Mouse (Mus musculus) forebrain, postnatal 0 days (tissue): ENCODE data around the gene Cyp2d10. TPM values are rescaled to one million over a fixed set of nuclear protein-coding genes. Genes with fewer than 3 reads are reported as not detected.
A peak's percentile ranks its signal among the peaks of the same experiment; 100 is the strongest.

Experiments
- ATAC-seq: fragments of 200-750 bp; cut with Nextera tagmentation; 2 replicates; pipeline ENCODE4 v1.8.0; 2017; ENCODE audit warnings: mild to moderate bottlenecking, moderate library complexity
- DNase-seq: peaks from one replicate; pipeline ENCODE4 v3.0.0-alpha.2; 2015
- H3K27ac ChIP-seq: fragments of 300-500 bp; sonication (generic); 2 replicates; pipeline ENCODE4 v1.5.1; 2014; ENCODE audit warnings: low read depth, mild to moderate bottlenecking, antibody characterized with exemption, low read length, moderate library complexity, mixed read lengths
- H3K27me3 ChIP-seq: fragments of 300-500 bp; sonication (generic); 2 replicates; pipeline ENCODE4 v1.6.1; 2014; ENCODE audit warnings: mild to moderate bottlenecking, low read length, mixed read lengths; ENCODE audit not compliant: insufficient read depth
- H3K36me3 ChIP-seq: fragments of 300-500 bp; sonication (generic); 2 replicates; pipeline ENCODE4 v1.6.1; 2014; ENCODE audit warnings: mild to moderate bottlenecking, moderate library complexity; ENCODE audit not compliant: insufficient read depth
- H3K4me1 ChIP-seq: fragments of 300-500 bp; sonication (generic); 2 replicates; pipeline ENCODE4 v1.6.1; 2014; ENCODE audit warnings: antibody characterized with exemption; ENCODE audit not compliant: insufficient read depth
- H3K4me2 ChIP-seq: fragments of 300-500 bp; sonication (generic); 2 replicates; pipeline ENCODE4 v1.6.1; 2014; ENCODE audit warnings: low read depth, mild to moderate bottlenecking, moderate library complexity
- H3K4me3 ChIP-seq: fragments of 300-500 bp; sonication (generic); 2 replicates; pipeline ENCODE4 v1.5.1; 2014; ENCODE audit warnings: low read depth, low read length, mixed read lengths
- H3K9ac ChIP-seq: fragments of 300-500 bp; sonication (generic); 2 replicates; pipeline ENCODE4 v1.6.1; 2014; ENCODE audit warnings: mild to moderate bottlenecking
- H3K9me3 ChIP-seq: fragments of 300-500 bp; sonication (generic); 2 replicates; pipeline ENCODE4 v1.6.1; 2016; ENCODE audit warnings: low read length
- CTCF ChIP-seq: sonication (generic); IDR thresholded peaks from 2 replicates; pipeline ENCODE4 v1.5.1; 2016; ENCODE audit warnings: antibody characterized with exemption, control low read depth, low read depth
- WGBS: fragments of 180-500 bp; shearing (Covaris S2); extraction: QIAGEN DNeasy Blood & Tissue Kit; methylation state at CpG from one replicate; pipeline ENCODE4 v1.1.7; 2014; 5-methylcytosine and 5-hydroxymethylcytosine counted together
- microRNA-seq, 2 experiments: library from miRNA; unstranded; fragments of <30 nt; microRNA quantifications; one replicate each; pipeline ENCODE4; 2016
- polyA plus RNA-seq: library from polyadenylated mRNA; unstranded; fragments of >200 nt; fragmentation: Nextera tagmentation; extraction: Ambion mirVana; gene quantifications from 2 replicates; pipeline ENCODE4 v1.2.1, GENCODE M21; 2015
- total RNA-seq: library from RNA; depleted of rRNA; stranded (reverse); fragments of >200 nt; gene quantifications from 2 replicates; pipeline ENCODE4 v1.2.3, GENCODE M21; 2014; rRNA removed

Gene Cyp2d10
- total and polyA plus RNA-seq, 2 experiments from 2014 or later = not detected

DNA sequence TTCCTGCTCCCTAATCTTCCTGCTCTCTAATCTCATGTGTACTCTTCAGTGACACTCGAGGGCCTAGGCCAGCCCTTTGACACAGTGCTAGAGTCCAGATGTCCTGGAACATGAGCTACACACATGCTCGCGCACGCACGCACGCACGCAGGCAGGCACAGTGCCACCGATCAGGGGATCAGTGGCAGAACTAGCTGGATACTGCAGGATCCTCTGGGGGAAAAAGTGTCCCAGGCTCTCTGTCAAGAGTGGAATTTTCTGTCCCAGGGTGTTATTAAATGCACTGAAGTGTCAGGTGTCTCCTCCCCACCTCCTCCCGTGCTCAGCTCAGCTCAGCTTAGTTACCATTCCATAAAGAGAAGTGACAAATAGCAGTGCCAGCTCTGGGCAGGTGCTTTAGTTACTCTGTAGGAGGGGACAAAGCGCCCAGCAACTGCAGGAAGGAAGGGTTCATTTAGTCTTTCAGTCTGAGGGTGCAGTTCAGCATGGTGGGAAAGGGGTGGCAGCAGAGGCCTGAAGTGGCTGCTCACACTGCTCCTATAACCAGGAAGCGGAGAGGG is 45.5 kb downstream of the Cyp2d10 start:
- H3K27ac ChIP-seq = no peak overlapping the region
- no peak overlapping the region for H3K4me2 ChIP-seq
- H3K4me1 ChIP-seq = no peaks in the 10 kb centered on the region
- peak; percentile 65 for TF ChIP-seq CTCF
- 74% methylated on average over 11 of the region's 11 CpGs for WGBS
- H3K9ac ChIP-seq = no peak overlapping the region
- no peaks in the 10 kb centered on the region for H3K9me3 ChIP-seq
- H3K27me3 ChIP-seq = no peaks in the 10 kb centered on the region
- H3K36me3 ChIP-seq = no peaks in the 10 kb centered on the region
- DNase-seq (peak; percentile 40), ATAC-seq (peak; percentile 69; the same call in 1 of the 2 replicates)
- H3K4me3 ChIP-seq = no peak overlapping the region

DNA sequence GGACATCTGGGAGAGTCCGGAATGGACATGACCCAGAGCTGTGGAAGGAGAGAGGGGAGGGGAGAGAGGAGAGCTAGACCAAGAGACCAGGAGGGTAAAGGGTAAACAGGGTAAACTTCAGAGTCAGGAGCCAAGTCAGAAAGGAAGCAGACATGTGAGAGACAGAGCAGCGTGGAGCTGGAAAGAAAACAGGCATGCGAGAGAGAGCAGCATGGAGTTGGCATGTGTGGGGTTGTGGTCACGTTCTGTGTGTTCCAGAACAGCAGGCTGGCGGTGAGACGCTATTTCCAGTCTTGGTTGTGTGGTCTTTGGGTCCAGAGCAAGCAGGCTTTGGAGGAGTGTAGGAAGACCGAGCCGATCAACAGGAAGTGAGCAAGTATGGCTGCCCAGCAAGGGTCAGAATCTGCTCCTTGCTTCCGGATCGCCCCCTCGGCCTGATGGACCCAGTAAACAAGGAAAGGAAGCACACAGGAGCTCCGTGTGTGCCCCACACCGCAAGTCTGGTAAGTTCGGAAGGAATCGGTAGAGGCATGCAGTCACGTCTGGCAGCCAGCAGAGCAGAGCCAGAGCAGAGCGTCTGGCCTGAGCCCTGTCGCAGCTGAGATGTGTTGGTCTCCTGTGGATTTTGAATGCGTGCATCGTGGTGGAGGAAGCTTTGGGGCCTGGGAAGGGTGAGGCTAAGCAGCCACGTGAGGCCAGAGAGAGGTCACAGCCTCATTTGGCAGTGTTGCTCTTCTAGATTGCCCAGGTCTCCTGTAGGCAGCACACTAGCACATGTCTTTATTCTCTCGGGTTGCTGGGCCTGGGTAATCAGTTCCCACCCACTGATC is 48.3 kb downstream of the Cyp2d10 start:
- no peak for ATAC-seq
- WGBS = 65% methylated on average over 22 of the region's 22 CpGs
- no peak for DNase-seq
- Histone ChIP-seq H3K9me3 (no peaks in the 10 kb centered on the region), H3K36me3 (no peaks in the 10 kb centered on the region), H3K27me3 (no peaks in the 10 kb centered on the region), H3K27ac (no peak overlapping the region), H3K4me2 (no peak overlapping the region), H3K9ac (no peak overlapping the region), H3K4me1 (no peaks in the 10 kb centered on the region), H3K4me3 (no peak overlapping the region)
- TF ChIP-seq CTCF = no peak

DNA sequence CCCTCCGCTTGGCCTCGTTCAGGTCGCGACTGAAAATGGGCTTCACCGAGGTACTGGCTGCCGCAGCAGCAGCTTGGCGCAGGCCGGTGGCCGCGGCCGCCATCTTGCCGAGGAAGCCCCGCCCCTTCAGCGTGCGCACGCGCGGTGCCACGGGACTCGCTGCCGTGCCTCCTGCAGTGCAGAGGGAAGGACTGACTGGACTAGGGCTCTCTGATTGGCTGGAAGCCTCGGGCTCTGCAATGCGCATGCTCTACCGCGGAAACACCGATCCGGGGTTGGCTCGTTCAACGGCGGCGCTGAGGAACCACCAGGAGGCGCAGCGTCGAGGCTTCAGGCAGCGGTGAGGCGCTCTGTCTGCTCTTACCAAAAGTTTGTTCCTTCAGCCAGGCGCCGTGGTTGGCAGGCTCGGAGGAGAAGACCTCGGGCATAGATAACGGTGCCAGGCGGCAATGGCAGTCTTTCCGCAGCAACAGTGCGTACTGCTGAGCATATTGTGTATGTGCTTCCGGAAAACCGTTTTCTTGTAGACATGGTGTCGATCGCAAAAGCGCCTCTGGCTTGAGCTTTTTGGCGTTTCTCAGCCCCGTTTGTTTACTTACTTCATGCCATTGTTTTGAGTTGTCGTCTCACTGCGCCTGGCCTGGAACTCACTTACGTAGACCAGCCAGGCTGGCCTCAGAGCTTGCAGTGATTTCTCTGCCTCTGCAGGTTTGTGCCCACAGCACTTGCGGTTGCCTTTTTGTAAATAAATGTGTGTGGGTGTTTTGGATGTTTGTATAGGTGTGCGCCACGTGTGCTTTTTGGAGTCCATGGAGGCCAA is 52.7 kb downstream of the Cyp2d10 start, which contains the start of gene Ndufa6:
Ndufa6 (minus strand) TSS at position 197 of the 820 bp plus-strand sequence.
- H3K9me3 ChIP-seq = no peaks in the 10 kb centered on the region
- peaks cover 15% of the 10 kb centered on the region for H3K36me3 ChIP-seq
- peak within 1 kb of the TSS; percentile 97 for H3K4me3 ChIP-seq
- H3K27me3 ChIP-seq = no peaks in the 10 kb centered on the region
- peak; percentile 100 for ATAC-seq
- H3K4me1 ChIP-seq = peaks cover 11% of the 10 kb centered on the region
- TF ChIP-seq CTCF = peak; percentile 99
- H3K27ac ChIP-seq = peak within 1 kb of the TSS; percentile 88
- DNase-seq = peak; percentile 99
- WGBS = 2% methylated on average over 57 of the region's 57 CpGs
- peak within 1 kb of the TSS; percentile 99 for H3K9ac ChIP-seq
- H3K4me2 ChIP-seq = peak within 1 kb of the TSS; percentile 78

DNA sequence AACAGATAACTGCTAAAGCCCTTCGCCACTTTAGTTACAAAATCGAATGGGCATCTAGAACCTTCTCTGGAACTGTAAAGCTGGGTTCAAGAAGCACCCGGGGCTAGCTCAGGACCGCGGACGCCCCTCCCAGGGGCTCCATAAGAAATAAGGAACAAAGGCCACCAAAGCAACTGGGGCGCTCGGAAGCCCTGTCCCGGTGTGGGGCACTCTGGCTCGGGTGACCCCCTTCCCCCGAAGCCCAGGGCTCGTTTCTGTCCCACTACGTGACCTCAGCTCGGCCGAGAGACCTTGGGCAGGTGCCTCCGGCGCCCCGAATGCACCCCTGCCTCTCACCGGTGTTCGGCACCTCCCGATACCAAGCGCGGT is 53.3 kb downstream of the Cyp2d10 start:
- peaks cover 21% of the 10 kb centered on the region for H3K36me3 ChIP-seq
- H3K9ac ChIP-seq = peak overlapping the region; percentile 99
- TF ChIP-seq CTCF = no peak
- H3K9me3 ChIP-seq = no peaks in the 10 kb centered on the region
- H3K4me2 ChIP-seq = peak overlapping the region; percentile 78
- peak; percentile 30 for ATAC-seq
- under 1% methylated on average over 23 of the region's 23 CpGs for WGBS
- no peaks in the 10 kb centered on the region for H3K27me3 ChIP-seq
- DNase-seq = peak; percentile 34
- peaks cover 11% of the 10 kb centered on the region for H3K4me1 ChIP-seq
- peak overlapping the region; percentile 88 for H3K27ac ChIP-seq
- H3K4me3 ChIP-seq = peak overlapping the region; percentile 97

- peaks cover 26% of the 10 kb centered on the region for H3K36me3 ChIP-seq
- H3K4me1 ChIP-seq = peaks cover 11% of the 10 kb centered on the region
- ATAC-seq (no peak), DNase-seq (no peak)
- H3K27ac ChIP-seq = peak overlapping the region; percentile 88; the same call in 1 of the 2 replicates
- H3K27me3 ChIP-seq = no peaks in the 10 kb centered on the region
- peak overlapping the region; percentile 97 for H3K4me3 ChIP-seq
- H3K4me2 ChIP-seq = peak overlapping the region; percentile 78
- H3K9ac ChIP-seq = peak overlapping the region; percentile 99
- H3K9me3 ChIP-seq = no peaks in the 10 kb centered on the region
- WGBS = 28% methylated on average over 14 of the region's 14 CpGs
- no peak for TF ChIP-seq CTCF
These were observed 53.8 kb downstream of the Cyp2d10 start for GRCm38 (mm10) chr15:82353078-82353744.

Small RNAs within 50 kb of the gene (microRNA-seq; reads per million reads assigned to microRNA genes)
- gene Gm25990 = 0 reads per million in 2 experiments
- 0 reads per million in 2 experiments for gene Gm27331
- 0 reads per million in 2 experiments for gene Gm27622
- 0 reads per million in 2 experiments for gene Mir7684

Other genes starting within 250 kb of the Cyp2d10 start
- 4.7 and 6.3 TPM in 2 replicates for gene Shisa8, start 194.4 kb downstream of the Cyp2d10 start, total RNA-seq
- 1.8 and 2.7 TPM in 2 replicates for gene Shisa8, start 194.4 kb downstream of the Cyp2d10 start, polyA plus RNA-seq
- 0.24 and 0.62 TPM in 2 replicates for gene Tnfrsf13c, start 182.8 kb downstream of the Cyp2d10 start, total RNA-seq
- 0.44 and 0.47 TPM in 2 replicates for gene Tnfrsf13c, start 182.8 kb downstream of the Cyp2d10 start, polyA plus RNA-seq
- 8.9 and 10.0 TPM in 2 replicates for gene Cenpm, start 162.4 kb downstream of the Cyp2d10 start, total RNA-seq
- gene Cenpm, start 162.4 kb downstream of the Cyp2d10 start, polyA plus RNA-seq = 16.5 and 18.7 TPM in 2 replicates
- gene 1500009C09Rik, start 154.8 kb downstream of the Cyp2d10 start, total RNA-seq = 119 and 139 TPM in 2 replicates
- gene 1500009C09Rik, start 154.8 kb downstream of the Cyp2d10 start, polyA plus RNA-seq = 12.5 and 15.6 TPM in 2 replicates
- 550 and 602 TPM in 2 replicates for gene Sept3, start 132.3 kb downstream of the Cyp2d10 start, total RNA-seq
- 400 and 449 TPM in 2 replicates for gene Sept3, start 132.3 kb downstream of the Cyp2d10 start, polyA plus RNA-seq
- gene Wbp2nl, start 108.2 kb downstream of the Cyp2d10 start, total RNA-seq = 0.38 and 1.00 TPM in 2 replicates
- 0.42 and 0.59 TPM in 2 replicates for gene Wbp2nl, start 108.2 kb downstream of the Cyp2d10 start, polyA plus RNA-seq
- gene Naga, start 68.3 kb downstream of the Cyp2d10 start, total RNA-seq = 27.0 and 47.5 TPM in 2 replicates
- 26.7 and 33.7 TPM in 2 replicates for gene Naga, start 68.3 kb downstream of the Cyp2d10 start, polyA plus RNA-seq
- gene Pheta2, start 68.3 kb downstream of the Cyp2d10 start, total RNA-seq = 1.4 and 3.5 TPM in 2 replicates
- gene Pheta2, start 68.3 kb downstream of the Cyp2d10 start, polyA plus RNA-seq = 0.83 and 1.1 TPM in 2 replicates
- gene Smdt1, start 68.2 kb downstream of the Cyp2d10 start, total RNA-seq = 167 and 208 TPM in 2 replicates
- 337 and 359 TPM in 2 replicates for gene Smdt1, start 68.2 kb downstream of the Cyp2d10 start, polyA plus RNA-seq
- gene Ndufa6, start 52.9 kb downstream of the Cyp2d10 start, total RNA-seq = 271 and 465 TPM in 2 replicates
- gene Ndufa6, start 52.9 kb downstream of the Cyp2d10 start, polyA plus RNA-seq = 416 and 528 TPM in 2 replicates
- 2.1 and 3.1 TPM in 2 replicates for gene Cyp2d22, start 26.9 kb downstream of the Cyp2d10 start, total RNA-seq
- gene Cyp2d22, start 26.9 kb downstream of the Cyp2d10 start, polyA plus RNA-seq = 1.8 and 1.9 TPM in 2 replicates
- gene Cyp2d11, start 13.2 kb downstream of the Cyp2d10 start, total RNA-seq = not detected in 2 replicates
- gene Cyp2d11, start 13.2 kb downstream of the Cyp2d10 start, polyA plus RNA-seq = not detected in 2 replicates
- gene Cyp2d9, start 26.2 kb upstream of the Cyp2d10 start, total RNA-seq = not detected in 2 replicates
- gene Cyp2d9, start 26.2 kb upstream of the Cyp2d10 start, polyA plus RNA-seq = 0.15 TPM in 1 of 2 replicates, not detected in the other
- gene Cyp2d12, start 147.9 kb upstream of the Cyp2d10 start, total RNA-seq = not detected in 2 replicates
- not detected in 2 replicates for gene Cyp2d12, start 147.9 kb upstream of the Cyp2d10 start, polyA plus RNA-seq
- not detected in 2 replicates for gene Cyp2d34, start 213.8 kb upstream of the Cyp2d10 start, total RNA-seq
- gene Cyp2d34, start 213.8 kb upstream of the Cyp2d10 start, polyA plus RNA-seq = not detected in 2 replicates